Mouse (Mus musculus) regulatory T cell (primary cell): Measurements from ENCODE around the gene Dnm1l.
"Not testable (repeated sequence)": the region's sequence is repeated elsewhere in the genome, so short reads cannot be mapped to it uniquely, and the experiment has no call there.

Experiments used
- in situ Hi-C: fragments of 300-600 bp; cut with MboI, MseI; formaldehyde crosslinking; loops from one replicate; pipeline ENCODE4 v1.15.1; 2025; ENCODE audit warnings: high pct_unique_total_duplicates

Gene Dnm1l

DNA sequence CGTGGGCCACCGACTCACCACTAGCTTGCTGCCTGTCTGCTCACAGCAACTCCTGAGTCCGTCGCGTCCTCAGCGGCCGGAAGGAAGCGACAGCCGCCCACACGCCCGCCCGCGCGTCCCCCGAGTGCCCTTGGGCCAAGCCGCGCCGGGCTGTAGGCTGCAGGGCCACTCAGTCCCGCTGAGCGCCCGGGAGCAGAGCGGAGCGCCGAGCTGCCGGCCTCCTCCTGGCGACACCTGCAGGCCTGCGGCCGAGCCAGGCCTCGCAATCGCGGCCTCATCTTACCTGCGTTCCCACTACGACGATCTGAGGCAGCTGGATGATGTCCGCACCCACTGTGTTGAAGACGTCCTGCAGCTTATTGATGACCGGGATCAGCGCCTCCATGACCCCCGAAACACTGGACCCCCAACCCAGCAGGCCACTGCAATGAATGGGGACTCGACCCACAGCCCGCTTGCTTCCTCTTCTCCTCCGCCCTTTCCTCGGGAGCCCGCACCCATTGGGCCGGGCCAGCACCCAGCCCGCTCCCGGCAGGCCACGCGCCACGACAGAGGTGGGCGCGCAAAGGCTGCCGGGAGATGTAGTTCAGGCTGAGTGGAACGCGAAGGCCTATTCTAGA, at the start of gene Dnm1l:
Dnm1l (minus strand) TSS at position 479 of the 620 bp plus-strand sequence.
- in situ Hi-C loops = no loop called here

DNA sequence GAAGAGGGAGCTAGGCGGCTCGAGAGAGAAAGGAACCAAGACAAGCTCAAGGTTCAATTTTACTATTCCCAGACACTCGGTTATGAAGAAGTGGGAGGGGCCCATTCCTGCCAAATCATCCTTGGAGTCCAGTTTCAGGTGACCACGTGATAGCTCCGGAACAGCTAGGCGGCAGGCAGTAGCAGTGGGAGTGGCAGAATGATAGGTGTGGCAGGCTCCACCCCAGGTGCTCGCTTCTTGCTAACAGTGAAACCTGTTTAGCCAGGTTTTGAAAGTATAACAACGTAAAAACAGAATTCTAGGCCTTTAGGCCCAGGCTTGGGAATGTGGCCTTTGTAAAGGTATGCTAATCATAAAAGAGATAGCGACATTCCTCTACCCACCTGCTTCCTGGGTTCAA, 8.5 kb upstream of the Dnm1l start:
- in situ Hi-C loops = not testable (repeated sequence)

DNA sequence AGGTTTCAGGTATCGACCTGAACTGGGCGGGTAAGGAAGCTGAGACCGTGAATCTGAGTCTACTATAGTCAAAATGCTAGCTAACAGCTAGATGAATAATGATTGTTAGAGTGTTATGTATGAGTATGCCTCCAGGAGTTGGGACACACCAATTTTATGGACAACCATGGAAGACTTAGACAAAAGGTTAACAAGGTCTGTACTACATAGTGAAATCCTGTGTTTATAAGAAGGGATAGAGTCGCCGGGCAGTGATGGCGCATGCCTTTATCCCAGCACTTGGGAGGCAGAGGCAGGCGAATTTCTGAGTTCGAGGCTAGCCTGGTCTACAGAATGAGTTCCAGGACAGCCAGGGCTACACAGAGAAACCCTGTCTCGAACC, 333 bp upstream of the Dnm1l start:
- in situ Hi-C loops = not testable (repeated sequence)

DNA sequence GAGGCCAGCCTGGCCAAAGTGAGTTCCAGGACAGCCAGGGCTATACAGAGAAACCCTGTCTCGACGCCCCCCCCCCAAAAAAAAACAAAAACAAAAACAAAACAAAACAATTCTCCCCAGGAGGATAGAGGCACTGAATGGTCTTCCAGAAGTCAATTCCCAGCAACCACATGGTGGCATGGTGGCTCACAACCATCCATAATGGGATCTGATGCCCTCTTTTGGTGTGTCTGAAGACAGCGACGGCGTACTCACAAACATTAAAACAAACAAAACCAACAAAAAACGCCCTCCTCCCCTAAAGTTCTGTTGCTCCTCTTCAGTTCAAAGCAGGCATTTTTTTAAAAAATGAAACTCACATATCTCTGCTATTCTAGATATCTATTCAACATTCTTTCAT, 851 bp downstream of the Dnm1l start:
- in situ Hi-C loops = no loop called here

DNA sequence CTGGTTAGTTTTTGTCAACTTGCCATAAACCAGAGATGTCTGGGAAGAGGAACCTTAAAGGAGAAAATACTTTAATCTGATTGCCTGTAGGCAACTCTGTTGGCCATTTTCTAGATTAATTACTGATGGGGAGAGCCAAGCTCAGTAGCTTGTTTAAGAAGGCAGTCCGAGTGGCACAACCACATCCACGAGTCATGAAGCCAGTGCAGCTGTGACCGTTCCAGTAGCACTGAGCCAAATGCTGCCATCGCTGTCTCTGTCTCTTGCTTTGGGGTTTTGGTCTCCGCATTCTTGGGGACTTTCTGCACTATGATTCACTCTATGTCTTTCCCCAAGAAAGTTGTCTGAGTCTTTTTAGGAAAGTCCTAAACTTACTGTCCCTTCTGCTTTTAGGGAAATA, 12.3 kb downstream of the Dnm1l start:
- in situ Hi-C loops = loop anchor here (10.0 kb wide), 1 partner anchor 558 kb away; no protein-coding TSS in a partner anchor

DNA sequence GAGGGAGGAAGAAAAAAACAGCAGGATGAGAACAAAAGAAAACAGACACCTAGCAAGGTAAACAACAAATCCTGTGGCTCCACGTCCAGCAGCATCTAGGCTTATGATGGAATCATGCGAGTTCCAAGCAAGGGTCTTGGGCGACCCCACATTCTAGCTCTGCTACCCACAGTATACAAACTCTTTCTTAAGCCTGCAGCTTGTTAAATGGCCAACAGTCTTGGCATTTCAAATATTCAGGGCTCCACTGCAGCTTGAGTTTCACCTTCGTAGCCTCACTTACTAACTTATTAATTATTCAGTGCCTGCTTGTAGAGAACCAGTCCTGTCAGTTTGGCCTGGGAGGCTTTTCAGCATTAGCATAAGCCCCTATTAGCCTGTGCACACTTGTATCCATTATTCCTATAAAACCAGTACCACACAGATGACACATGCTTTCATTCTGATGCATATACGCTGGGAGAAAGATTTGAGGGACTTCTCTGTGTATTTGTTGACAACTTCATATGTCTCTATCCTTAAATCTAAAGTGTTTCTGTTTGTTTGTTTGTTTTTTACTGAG, 32.9 kb downstream of the Dnm1l start:
- in situ Hi-C loops = loop anchor here (10.0 kb wide), 1 partner anchor 259 kb away; no protein-coding TSS in a partner anchor

DNA sequence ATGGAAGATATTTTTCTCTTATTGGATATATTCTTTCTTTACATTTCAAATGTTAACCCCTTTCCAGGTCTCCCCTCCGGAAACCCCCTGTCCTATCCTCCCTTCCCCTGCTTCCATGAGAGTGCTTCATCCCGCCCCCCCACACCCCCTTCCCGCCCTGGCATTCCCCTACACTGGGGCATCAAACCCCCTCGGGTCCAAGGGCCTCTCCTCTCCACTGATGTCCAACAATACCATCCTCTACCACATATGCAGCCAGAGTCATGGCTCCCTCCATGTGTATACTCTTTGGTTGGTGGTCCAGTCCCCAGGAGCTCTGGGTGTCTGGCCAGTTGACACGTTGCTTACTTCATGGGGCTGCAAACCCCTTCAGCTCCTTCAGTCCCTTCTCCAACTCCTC, 47.4 kb downstream of the Dnm1l start:
- in situ Hi-C loops = no loop called here

DNA sequence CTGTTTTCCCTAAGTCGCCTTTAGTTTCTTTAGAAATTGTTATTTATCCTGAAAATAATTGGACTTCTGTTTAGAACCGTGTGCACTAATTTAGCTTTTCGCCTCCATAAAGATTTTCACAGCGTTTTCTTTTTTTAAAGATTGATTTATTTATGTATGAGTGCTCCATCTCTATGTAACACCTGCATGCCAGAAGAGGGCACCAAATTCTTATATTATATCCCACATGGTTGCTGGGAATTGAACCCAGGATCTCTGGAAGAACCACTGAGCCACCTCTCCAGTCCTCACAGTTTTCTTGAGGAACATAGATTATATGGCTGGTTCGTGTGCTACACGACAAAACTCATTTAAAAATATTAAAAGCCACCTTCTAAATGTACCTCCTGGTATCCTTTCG, 54.9 kb downstream of the Dnm1l start:
- in situ Hi-C loops = no loop called here

DNA sequence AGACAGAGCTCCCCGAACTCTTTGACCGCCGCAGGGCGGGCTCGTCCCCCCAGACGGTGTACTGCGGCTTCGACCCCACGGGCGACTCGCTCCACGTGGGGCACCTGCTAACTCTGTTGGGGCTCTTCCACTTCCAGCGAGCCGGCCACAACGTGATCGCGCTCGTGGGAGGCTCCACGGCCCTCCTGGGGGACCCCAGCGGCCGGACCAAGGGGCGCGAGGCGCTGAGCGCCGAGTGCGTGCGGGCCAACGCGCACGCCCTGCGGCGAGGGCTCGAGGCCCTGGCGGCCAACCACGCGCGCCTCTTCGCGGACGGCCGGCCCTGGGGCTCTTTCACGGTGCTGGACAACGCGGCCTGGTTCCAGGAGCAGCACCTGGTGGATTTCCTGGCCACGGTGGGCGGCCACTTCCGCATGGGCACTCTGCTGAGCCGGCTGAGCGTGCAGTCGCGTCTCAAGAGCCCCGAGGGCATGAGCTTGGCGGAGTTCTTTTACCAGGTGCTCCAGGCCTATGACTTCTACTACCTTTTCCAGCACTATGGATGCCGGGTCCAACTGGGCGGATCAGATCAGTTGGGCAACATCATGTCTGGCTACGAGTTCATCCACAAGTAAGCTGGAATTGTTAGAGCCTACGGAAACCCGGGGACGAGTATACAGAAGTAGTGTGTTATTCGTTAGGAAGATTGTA, 55.5 kb downstream of the Dnm1l start:
- in situ Hi-C loops = no loop called here

DNA sequence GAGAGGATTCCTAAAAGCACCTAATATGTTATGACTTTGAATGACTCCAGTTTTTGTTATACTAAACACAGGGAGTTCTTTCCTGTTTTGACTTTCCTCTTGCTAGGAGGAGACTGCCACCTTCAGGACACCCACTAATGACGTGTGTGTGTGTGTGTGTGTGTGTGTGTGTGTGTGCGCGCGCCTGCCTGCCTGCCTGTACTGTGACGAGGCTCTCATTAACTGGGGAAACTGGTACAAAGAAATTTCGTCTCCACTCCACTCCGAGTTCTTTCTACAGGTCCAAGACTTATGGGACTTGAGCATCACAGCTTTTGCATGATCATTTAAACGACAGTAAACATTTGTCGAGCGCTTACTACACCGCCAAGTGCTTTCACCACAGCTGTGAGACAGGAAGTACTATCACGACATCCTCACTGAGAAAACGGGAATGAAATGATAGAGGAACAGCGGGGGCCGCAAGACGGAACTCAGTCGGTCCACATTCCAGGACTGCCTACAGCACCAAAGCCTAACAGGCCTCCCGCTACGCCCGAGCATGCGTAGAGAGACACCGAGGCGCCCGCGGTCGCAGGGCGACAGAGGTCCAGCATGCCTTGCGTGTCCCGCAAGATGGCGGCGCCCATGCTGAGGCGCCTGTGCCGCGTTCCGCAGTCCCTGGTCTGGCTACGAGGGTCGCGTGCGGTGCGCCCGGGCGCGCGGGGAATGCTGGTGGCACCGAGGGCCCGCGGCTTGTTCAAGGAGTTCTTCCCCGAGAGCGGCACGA, 56.2 kb downstream of the Dnm1l start, which contains the start of gene Yars2:
Yars2 (plus strand) TSS at position 597 of the 769 bp plus-strand sequence.
- in situ Hi-C loops = no loop called here

DNA sequence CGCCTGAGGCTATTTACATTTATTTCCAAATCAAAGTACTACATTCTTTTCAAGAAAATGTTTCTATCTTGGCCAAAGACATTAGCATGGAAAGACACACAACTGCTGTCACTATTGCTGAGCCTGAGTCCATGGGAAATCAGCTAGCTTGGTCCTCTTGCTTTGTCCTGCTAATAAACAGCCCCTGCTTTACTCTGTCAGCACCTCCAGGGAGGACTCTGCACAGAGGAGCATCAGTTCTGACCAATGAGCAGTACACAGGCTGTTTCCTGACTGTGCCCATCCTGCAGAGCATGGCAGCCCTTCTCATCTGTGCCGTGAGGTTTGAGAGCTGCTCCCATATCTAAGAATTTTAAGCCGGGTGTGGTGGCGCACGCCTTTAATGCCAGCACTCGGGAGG, 85.0 kb downstream of the Dnm1l start:
- in situ Hi-C loops = no loop called here

DNA sequence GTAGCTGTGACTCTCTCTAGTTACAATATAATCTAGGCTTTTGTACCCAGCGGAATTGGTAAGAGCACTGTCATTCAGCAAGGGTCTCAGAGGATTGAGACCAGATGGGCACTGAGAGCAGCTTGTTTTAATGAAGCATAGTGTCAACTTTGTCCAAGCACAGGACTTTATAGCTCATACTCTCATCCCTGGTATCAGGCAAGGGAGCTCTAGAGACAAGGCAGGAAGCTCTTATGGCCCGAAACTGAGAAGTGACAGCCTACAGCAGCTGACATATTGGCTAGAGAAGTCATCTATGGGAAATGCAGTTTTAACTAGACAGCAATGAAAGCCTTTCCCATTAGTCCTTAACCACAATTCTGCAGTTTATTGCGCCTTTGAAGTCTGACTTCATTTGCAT, 85.8 kb downstream of the Dnm1l start:
- in situ Hi-C loops = no loop called here

DNA sequence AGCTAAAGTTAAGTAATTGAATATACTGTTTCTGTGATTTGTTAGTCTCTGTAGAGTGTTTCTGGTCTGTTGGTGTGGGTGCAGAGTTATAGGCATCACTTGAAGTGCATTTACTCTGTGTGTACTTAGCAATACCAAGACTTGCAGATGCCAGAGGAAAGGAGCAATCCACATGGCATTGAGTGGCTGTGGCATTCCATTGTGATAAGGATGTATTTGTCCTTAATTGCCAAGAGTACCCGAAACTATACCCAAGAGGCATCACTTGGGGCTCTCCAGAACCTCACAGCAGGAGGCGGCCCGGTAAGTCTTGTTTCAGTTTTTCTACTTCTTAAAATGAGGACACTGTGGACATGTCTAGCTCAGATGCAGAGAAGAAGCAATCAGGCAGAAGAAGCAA, 96.3 kb downstream of the Dnm1l start:
- in situ Hi-C loops = no loop called here
